Mouse (Mus musculus) kidney, postnatal 10 days (tissue): ENCODE measurements around the gene Lat2.
A peak's percentile ranks its signal among the peaks of the same experiment; 100 is the strongest.

Experiments used
- DNase-seq: peaks from one replicate; pipeline ENCODE4 v3.0.0; 2021; ENCODE audit warnings: mixed read lengths

The Lat2 gene

GRCm38 (mm10) chr5:134568964-134569491, 45.8 kb downstream of the Lat2 start:
- peak; percentile 77 for DNase-seq

- no peak for DNase-seq
These were observed 46.8 kb downstream of the Lat2 start for GRCm38 (mm10) chr5:134568030-134568429.

DNA sequence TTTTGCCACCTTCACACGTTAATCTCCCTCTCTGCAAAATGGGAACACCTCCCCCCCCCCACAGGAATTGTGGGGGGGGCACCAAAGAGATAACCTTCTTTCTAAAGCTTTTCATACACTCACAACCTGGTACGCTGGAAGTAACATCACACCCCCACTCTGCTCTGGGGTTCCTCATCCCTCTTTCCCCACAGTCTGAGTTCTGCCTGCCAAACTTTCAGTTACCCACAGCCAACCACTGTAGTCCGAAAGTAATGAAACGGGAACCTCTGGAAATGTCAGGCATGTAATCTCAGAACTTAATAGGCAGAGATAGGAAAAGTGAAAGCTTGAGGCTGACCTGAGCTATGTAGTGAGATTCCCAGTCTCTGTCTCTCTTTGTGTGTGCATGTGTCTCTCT, 47.4 kb downstream of the Lat2 start:
- DNase-seq = no peak

- DNase-seq = no peak
These were observed 49.1 kb downstream of the Lat2 start for GRCm38 (mm10) chr5:134565696-134566095.

DNA sequence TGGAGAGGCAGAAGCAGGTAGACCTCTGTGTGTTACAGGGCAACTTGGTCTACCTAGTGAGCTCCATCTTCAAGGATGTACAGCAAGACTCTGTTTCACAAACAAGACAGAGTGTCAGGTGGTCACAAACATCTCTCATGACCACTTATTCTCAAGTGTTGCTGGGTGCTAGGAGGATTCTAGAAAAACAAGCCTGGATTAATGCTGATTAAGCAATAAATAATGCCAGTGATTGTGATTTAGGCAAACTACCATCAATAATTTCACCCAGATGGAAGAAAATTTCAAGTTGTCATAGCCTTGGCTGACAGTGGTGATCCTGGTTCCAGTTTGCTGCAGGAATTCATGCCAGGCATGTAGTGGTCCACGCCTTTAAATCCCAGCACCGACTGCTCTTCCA, 50.6 kb downstream of the Lat2 start:
- no peak for DNase-seq

DNA sequence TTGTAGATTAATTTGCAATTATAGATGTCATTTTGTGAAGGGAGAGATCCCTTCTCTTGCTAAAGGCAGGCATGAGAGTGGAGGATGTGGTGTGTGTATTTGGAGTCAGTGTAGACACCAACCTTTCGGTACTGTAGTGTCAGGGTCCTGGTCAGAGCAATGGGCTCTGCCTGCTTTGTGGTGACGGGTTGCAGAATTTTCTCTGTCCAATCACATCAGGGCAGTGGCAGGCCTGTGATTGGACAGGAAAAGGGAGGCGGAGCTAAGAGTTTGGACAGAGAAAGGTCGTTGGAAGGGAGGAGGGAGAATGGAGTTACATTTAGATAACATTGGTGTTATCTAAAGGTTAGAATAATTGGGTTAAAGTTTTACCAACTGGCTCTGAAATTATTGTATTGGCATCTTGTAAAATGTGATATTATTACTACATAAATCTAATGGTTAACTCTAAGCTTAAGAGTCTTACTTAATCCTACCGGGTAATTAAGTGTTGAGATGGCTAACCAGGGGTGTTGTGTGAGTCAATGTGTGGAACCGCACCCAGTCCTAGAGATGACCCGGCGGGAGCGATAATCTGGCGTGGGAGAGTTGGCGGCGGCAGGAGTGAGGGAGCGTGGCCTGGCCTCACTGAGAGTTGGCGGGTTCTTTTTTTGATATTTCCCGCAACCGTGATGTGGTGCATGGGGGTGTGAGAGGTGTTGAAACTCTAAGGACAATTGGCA, 54.2 kb downstream of the Lat2 start:
- no peak for DNase-seq

GRCm38 (mm10) chr5:134560071-134560449, 54.8 kb downstream of the Lat2 start, which contains the start of gene Syna:
Syna (minus strand) TSS chr5:134560171.
- DNase-seq = no peak

- peak; percentile 95 for DNase-seq
These were observed 59.2 kb downstream of the Lat2 start for GRCm38 (mm10) chr5:134555463-134556164.

- no peak for DNase-seq
These were observed 60.8 kb downstream of the Lat2 start for GRCm38 (mm10) chr5:134553951-134554546.

DNA sequence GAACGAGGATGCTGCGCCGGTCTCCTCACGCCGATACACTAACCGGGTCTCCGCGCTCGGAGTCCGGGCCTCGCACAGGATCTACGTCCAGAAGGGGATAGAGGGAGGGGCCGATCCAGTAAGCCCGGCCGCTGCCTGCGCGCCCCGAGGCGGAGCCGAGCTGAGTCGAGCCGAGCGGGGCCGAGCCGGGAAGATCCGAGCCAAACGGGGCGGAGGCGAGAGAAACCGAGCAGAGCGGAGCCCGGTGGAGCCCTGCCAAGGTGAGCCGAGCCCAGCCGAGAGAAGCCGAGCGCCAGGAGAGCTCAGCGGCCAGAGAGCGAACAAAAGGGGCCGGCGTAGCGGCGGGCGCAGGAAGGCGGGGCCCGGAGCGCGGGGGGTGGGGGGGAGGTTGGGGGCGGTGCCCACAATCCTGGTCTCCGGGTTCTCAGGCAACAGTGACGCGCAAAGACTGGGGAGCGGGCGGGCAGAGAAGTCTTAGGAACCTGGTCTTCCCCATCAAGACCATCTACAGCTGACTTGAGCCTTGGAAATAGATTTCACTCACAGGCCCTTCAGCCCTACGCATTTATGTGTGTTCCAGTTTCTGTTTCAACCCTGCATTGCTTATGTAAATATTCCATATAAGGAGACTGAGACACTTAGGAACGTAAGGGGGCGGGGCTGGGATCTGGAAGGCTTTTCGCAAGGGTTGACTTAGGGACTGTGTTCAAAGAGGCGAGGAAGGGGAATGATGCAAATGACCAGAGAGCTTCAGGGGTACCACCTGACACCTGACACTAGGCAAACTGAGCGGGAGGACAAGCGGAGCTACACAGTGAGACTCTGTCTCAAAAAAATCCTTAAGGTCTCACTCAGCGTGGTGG, 62.5 kb downstream of the Lat2 start, which contains the start of gene Clip2:
Gene Clip2, minus strand, starts transcription at position 325 of the 863 bp plus-strand sequence.
- peak; percentile 100 for DNase-seq

DNA sequence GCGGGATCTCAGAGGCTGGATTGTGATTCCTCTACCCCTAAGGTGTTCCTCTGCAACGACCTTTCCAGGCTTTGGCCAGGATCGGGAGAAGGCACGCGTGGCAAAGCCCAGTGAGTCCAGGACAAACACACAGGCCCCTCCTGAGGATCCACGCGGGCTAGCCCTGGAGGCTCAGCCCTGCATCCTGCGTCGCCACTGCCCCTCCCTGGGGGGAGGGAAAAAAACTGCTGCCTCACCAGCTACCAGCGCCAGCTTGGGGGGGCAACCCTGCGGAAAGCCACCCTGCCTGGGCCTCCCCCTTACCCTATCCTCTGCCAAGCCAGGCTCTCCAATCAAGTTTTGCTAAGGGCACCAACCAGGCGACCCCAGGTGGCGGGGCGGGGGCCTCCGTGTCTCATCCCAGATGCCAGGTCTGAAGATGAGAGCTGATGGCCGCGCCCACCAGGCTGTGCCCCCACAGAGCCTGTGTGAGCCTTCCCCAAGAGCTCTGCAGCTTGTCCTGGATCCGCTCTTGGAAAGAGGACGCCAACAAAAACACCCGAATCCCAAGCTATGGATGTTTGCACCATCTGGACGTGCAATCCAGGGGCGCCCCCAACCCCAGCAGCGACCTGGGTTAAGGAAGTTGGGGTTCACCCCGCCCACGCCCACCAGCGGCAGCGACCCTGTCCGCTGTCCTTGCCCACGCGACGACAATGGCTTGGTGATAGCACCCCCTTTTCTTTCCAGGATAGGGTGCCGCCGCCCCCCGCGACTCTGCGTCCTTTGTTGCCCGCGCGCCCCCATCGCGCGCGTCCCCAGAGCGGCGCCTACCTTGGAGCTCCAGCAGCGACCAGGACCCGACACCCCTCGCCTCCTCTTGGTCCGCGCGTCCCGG, 63.4 kb downstream of the Lat2 start:
- DNase-seq = peak; percentile 73

DNA sequence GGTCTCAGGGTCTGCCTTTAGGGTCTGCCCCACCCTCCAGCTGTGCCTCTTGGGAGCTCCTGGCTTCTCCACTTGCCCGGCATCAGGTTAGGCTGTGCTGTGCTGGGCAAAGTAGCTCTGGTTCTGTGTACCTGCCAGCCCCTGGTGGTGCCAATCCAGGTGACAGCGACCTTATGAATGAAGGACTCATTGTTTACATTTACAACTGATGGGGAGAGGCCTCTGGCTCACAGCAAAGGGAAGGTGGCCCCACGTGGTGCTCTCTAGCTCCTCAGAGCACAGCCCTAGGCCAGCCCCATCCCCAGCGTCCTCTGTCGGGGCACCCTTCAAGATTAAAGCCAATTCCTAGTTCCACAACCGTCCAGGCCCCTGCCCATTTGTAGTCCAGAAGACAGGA, 64.0 kb downstream of the Lat2 start:
- no peak for DNase-seq
